8 mouse cellular contexts compared by ENCODE assay signal in the genomic region with DNA sequence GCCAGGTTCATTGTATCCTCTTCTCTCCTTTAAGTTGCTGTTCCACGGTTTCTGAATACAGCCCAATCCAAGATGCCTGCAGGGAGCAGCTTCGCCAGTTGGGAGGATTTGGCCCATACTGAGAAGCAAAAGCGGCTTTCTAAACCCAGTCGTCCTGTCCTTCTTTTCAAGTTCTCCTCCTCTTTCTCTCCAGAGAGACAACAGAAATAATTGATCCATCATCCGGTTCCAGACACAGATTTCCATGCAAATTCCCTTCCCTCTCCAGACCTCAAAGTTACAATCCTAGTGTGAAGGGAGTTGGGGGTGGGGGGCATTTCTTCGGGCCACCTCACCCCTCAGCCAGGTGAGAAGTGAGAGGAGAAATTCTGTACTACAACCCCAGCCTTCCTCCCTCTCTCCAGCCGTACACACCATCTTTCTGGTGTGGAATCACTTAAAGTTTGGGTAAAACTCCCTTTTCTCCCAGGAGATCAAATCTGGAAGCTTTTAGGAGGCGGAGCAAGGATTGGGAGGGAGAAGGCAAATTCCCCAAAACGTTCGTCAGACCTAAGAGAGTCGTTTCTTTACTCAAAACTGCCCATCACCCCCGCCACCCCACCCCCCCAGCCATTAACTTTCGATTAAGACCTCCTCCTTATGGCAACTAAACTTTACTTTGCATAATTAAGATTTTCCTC. TPM values are rescaled to one million over a fixed set of nuclear protein-coding genes. Genes with fewer than 3 reads are reported as not detected.
DNase-seq lines count a peak whose midpoint lies in the region; ATAC-seq and TF ChIP-seq lines count a peak whose summit lies in the region.

No protein-coding gene starts in this region.

- peak; percentile 31 for DNase-seq in gastrocnemius, postnatal 14 days
- DNase-seq in gastrocnemius, postnatal 36 days = no peak
- peak; percentile 84 for DNase-seq in embryo, embryonic 11 days
- peak; percentile 82 for DNase-seq in lung, postnatal 0 days (ENCODE audit: low spot score)
- no peak for DNase-seq in cerebellum, adult 9-10 months
- no peak for DNase-seq in urinary bladder, adult 18-20 months (ENCODE audit: low spot score in 2 of 2)

- TF ChIP-seq EP300 in lung, postnatal 0 days (IDR thresholded peaks at IDR 0.05) = no peak

- WGBS in heart, embryonic 16.5 days = 10% methylated on average over 13 of the region's 13 CpGs
- 4% methylated on average over 13 of the region's 13 CpGs for WGBS in lung, postnatal 0 days

- no peaks in the 10 kb centered on the region for H3K27me3 ChIP-seq in heart, embryonic 16.5 days (ENCODE audit: control insufficient read depth, insufficient read depth, low read length)
- H3K27me3 ChIP-seq in lung, postnatal 0 days (replicated peaks; ENCODE audit: insufficient read depth, low read length) = 0 out of 2 replicates have a peak, but pooled peaks cover 4% of the 10 kb centered on the region

- no peak for ATAC-seq in heart, embryonic 16.5 days (replicated peaks; ENCODE audit: extremely low read depth, insufficient read depth, low FRiP score)
- ATAC-seq in lung, postnatal 0 days = no peak
- ATAC-seq in erythroid progenitor cell, adult 5-6 weeks (replicated peaks; ENCODE audit: low FRiP score, poor library complexity, severe bottlenecking) = no peak

- H3K36me3 ChIP-seq in heart, embryonic 16.5 days (ENCODE audit: control insufficient read depth, insufficient read depth) = no peaks in the 10 kb centered on the region
- H3K36me3 ChIP-seq in lung, postnatal 0 days (ENCODE audit: insufficient read depth, low read length) = no peaks in the 10 kb centered on the region

- H3K4me2 ChIP-seq in heart, embryonic 16.5 days (ENCODE audit: low read depth, low read length) = peak overlapping the region; percentile 77
- H3K4me2 ChIP-seq in lung, postnatal 0 days (replicated peaks; ENCODE audit: low read depth, low read length) = peak overlapping the region; percentile 88

- H3K9me3 ChIP-seq in heart, embryonic 16.5 days (replicated peaks; ENCODE audit: control insufficient read depth, low read length) = no peaks in the 10 kb centered on the region
- no peaks in the 10 kb centered on the region for H3K9me3 ChIP-seq in lung, postnatal 0 days (ENCODE audit: low read length)

- peaks cover 3% of the 10 kb centered on the region; the same call in 1 of the 2 replicates for H3K4me1 ChIP-seq in heart, embryonic 16.5 days (ENCODE audit: control insufficient read depth, insufficient read depth, low read length)
- H3K4me1 ChIP-seq in lung, postnatal 0 days (ENCODE audit: insufficient read depth, low read depth, low read length) = no peaks in the 10 kb centered on the region

- peak overlapping the region; percentile 62 for H3K4me3 ChIP-seq in heart, embryonic 16.5 days (ENCODE audit: low read length)
- H3K4me3 ChIP-seq in lung, postnatal 0 days (ENCODE audit: low read depth, low read length) = peak overlapping the region; percentile 72

- H3K9ac ChIP-seq in heart, embryonic 16.5 days (ENCODE audit: low read length) = peak overlapping the region; percentile 77
- peak overlapping the region; percentile 39 for H3K9ac ChIP-seq in lung, postnatal 0 days (replicated peaks; ENCODE audit: low read depth)

- H3K27ac ChIP-seq in heart, embryonic 16.5 days (ENCODE audit: low read length) = peak overlapping the region; percentile 96
- H3K27ac ChIP-seq in lung, postnatal 0 days (ENCODE audit: low read length) = peak overlapping the region; percentile 95

- no peak for TF ChIP-seq CTCF in lung, postnatal 0 days (IDR thresholded peaks at IDR 0.05)

- intact Hi-C loops in gastrocnemius, postnatal 14 days (cut with DNase I; ENCODE audit: low total_unique reads) = no loop called here
- intact Hi-C loops in gastrocnemius, postnatal 36 days (cut with DNase I) = no loop called here

RNA-seq across cellular contexts. Expression of a gene that starts 1.2 kb away (rescaled TPM):
- 1 to 10 TPM; 3.6 to 7.3 TPM for total RNA-seq in gastrocnemius, postnatal 14 days (2021)
- total RNA-seq in gastrocnemius, postnatal 36 days (2021) = 1 to 10 TPM; 1.3 to 2.4 TPM
- polyA plus RNA-seq in heart, embryonic 16.5 days (2015; fragmentation: Nextera tagmentation; extraction: Ambion mirVana) = 12.4 and 15.6 TPM in 2 replicates
- polyA plus RNA-seq in lung, postnatal 0 days (2015; fragmentation: Nextera tagmentation; extraction: Ambion mirVana) = 19.6 and 20.8 TPM in 2 replicates
- not detected in 2 replicates for total RNA-seq in erythroid progenitor cell, adult 5-6 weeks (2015; ENCODE audit: low replicate concordance)
- total RNA-seq in erythroid progenitor cell, adult 5-6 weeks (2017; ENCODE audit: low replicate concordance) = not detected in 2 replicates

RNA-seq across cellular contexts. Expression of a gene that starts 23.7 kb away (rescaled TPM):
- under 1 TPM; 0.38 to 0.66 TPM for total RNA-seq in gastrocnemius, postnatal 14 days (2021)
- not detected for total RNA-seq in gastrocnemius, postnatal 36 days (2021)
- 9.5 and 13.6 TPM in 2 replicates for polyA plus RNA-seq in heart, embryonic 16.5 days (2015; fragmentation: Nextera tagmentation; extraction: Ambion mirVana)
- 8.0 and 11.4 TPM in 2 replicates for polyA plus RNA-seq in lung, postnatal 0 days (2015; fragmentation: Nextera tagmentation; extraction: Ambion mirVana)
- not detected in 2 replicates for total RNA-seq in erythroid progenitor cell, adult 5-6 weeks (2015; ENCODE audit: low replicate concordance)
- not detected in 2 replicates for total RNA-seq in erythroid progenitor cell, adult 5-6 weeks (2017; ENCODE audit: low replicate concordance)

RNA-seq across cellular contexts. Expression of a gene that starts 46.8 kb away (rescaled TPM):
- 10 to 100 TPM; 21.1 to 27.7 TPM for total RNA-seq in gastrocnemius, postnatal 14 days (2021)
- total RNA-seq in gastrocnemius, postnatal 36 days (2021) = 10 to 100 TPM; 20.2 to 24.4 TPM
- polyA plus RNA-seq in heart, embryonic 16.5 days (2015; fragmentation: Nextera tagmentation; extraction: Ambion mirVana) = 33.9 and 39.2 TPM in 2 replicates
- polyA plus RNA-seq in lung, postnatal 0 days (2015; fragmentation: Nextera tagmentation; extraction: Ambion mirVana) = 25.3 and 27.4 TPM in 2 replicates
- total RNA-seq in erythroid progenitor cell, adult 5-6 weeks (2015; ENCODE audit: low replicate concordance) = 50.5 and 65.4 TPM in 2 replicates
- 57.3 and 90.6 TPM in 2 replicates for total RNA-seq in erythroid progenitor cell, adult 5-6 weeks (2017; ENCODE audit: low replicate concordance)

Comparison
In these comparisons a context has a peak if more than half of its experiments do, and no peak if none do; other contexts are left out.
1. DNase-seq: peak in gastrocnemius, postnatal 14 days (single experiment), embryo, embryonic 11 days (single experiment) and lung, postnatal 0 days (single experiment); none in gastrocnemius, postnatal 36 days (0 of 2), cerebellum, adult 9-10 months (single experiment) and urinary bladder, adult 18-20 months (0 of 2).